Comparison of ENCODE assay signal across 19 mouse cellular contexts in genomic region chr5:38016945-38017344, GRCm38 (mm10). TPM values are rescaled to one million over a fixed set of nuclear protein-coding genes. Genes with fewer than 3 reads are reported as not detected.
DNase-seq lines count a peak whose midpoint lies in the region; TF ChIP-seq lines count a peak whose summit lies in the region.
"Had no signal": no experiment of that assay in that cellular context is flagged by ENCODE, and none has a peak within 500 bp of the region (broad histone marks: within the 10 kb centered on the region; RNA-seq: fewer than 3 reads in every experiment).

No protein-coding gene starts in this region.

- H3K27ac ChIP-seq in left cerebral cortex, adult 2 months = no peak overlapping the region
- H3K27ac ChIP-seq: embryonic facial prominence, embryonic 13.5 days; forebrain, embryonic 12.5 days; heart, embryonic 10.5 days; hindbrain, embryonic 12.5 days; hindbrain, postnatal 0 days had no signal

- intact Hi-C loops in left cerebral cortex, adult 2 months (cut with DNase I) = loop anchor here (10.0 kb wide), 1 partner anchor 522 kb away; no protein-coding TSS in a partner anchor

- H3K4me3 ChIP-seq in left cerebral cortex, adult 2 months = no peak overlapping the region
- H3K4me3 ChIP-seq: embryonic facial prominence, embryonic 13.5 days; forebrain, embryonic 12.5 days; heart, embryonic 10.5 days; hindbrain, embryonic 12.5 days had no signal

- DNase-seq in adrenal gland, postnatal 14 days = peak; percentile 46
- DNase-seq in adrenal gland, adult 8-10 months = no peak
- DNase-seq in 3T3-L1 (ENCODE audit: low read depth, low spot score) (peak; percentile 91), adipocyte (ENCODE audit: low spot score) (peak; percentile 62)
- no peak for DNase-seq in right cerebral cortex, postnatal 4 days
- DNase-seq in left cerebral cortex, adult 2 months (ENCODE audit: extremely low spot score in 1 of 2, low spot score in 2 of 2) = no peak
- DNase-seq: B cell, adult 2 months; cerebellum, adult 18-20 months; cerebellum, adult 9-11 months; cerebellum, postnatal 36 days; heart, adult 18-20 months; heart, postnatal 10 days; heart, postnatal 4 days; kidney, adult 11 months had no signal

- TF ChIP-seq CTCF in left cerebral cortex, adult 2 months (IDR thresholded peaks at IDR 0.05) = no peak

RNA-seq across cellular contexts. Expression of gene Stx18, which starts 21.6 kb away (rescaled TPM):
- 45.0 and 47.0 TPM in 2 replicates for total RNA-seq in adrenal gland, postnatal 14 days (2021)
- 10 to 100 TPM; 33.0 to 41.3 (median 37.4) TPM for total RNA-seq in adrenal gland, adult 8-10 months (2022)
- 10 to 100 TPM; 39.2 to 40.9 TPM for total RNA-seq in left cerebral cortex, adult 2 months (2021)

Comparison
In these comparisons a context has a peak if more than half of its experiments do, and no peak if none do; other contexts are left out.
1. DNase-seq: peak in adrenal gland, postnatal 14 days (single experiment), 3T3-L1 (single experiment) and adipocyte (single experiment); none in adrenal gland, adult 8-10 months (single experiment), right cerebral cortex, postnatal 4 days (single experiment) and left cerebral cortex, adult 2 months (0 of 2).